Mouse (Mus musculus): Measurements from ENCODE around the gene Borcs5. TPM values are rescaled to one million over a fixed set of nuclear protein-coding genes. Genes with fewer than 3 reads are reported as not detected.

The Borcs5 gene
- total RNA-seq, 2 experiments from 2014 or later: 0.45 to 3.8 TPM

DNA sequence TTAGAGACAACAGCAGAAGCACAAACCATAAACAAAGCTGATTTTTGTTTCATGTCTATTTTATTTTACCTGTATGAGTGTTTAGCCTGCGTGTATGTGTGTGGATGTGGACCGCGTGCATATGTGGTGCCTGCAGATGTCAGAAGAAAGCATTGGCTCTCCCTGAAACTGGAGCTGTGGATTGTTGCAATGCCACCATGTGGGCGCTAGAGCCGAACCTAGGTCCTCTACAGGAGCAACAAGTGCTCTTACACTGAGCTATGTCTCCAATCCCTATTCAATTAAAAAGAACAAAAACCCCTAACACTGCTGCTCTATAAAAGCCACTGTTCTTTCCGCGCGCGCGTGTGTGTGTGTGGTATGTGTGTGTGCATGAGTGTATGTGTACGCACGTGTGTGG lies 13.9 kb upstream of the Borcs5 start:
- no peak for ATAC-seq (replicated peaks; ENCODE audit: low FRiP score, poor library complexity, severe bottlenecking)

DNA sequence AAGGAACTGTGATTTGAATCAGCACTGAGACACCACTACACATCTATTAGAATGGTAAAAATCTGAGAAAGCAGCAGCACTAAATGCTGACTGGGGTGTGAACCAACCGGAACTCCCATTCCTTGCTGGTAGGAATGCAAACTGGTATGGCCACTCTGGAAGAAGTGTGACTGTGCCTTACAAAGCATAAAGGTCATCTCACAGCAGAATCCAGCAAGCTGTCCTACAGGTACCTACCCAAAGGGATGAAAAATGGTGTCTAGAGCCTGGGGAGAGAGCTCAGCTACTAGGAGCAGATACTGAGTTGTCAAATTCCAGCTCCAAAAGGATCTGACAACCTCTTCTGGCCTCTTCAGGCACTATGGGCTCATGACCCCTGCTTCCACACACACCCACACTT lies 12.7 kb upstream of the Borcs5 start:
- ATAC-seq (replicated peaks; ENCODE audit: low FRiP score, poor library complexity, severe bottlenecking): no peak

DNA sequence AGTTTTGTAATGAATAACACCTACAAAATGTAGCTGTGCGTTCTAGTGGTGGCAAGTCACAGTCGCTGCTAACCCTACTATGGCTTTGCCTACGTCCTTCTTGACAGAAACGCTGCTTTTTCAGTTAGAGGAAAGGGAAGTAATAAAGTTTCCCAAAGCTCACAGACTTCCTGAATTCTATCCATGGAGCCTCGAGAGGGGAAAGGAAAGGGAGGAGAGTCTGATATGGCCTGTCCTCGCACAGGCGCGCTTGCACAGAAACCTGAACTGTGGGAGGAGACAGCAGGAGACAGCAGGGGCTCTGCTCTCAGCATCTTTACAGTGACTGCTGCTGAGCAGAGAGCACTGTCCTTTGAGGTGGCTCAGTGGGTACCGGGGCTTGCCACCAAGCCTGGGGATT lies 8.9 kb upstream of the Borcs5 start:
- ATAC-seq (replicated peaks; ENCODE audit: low FRiP score, poor library complexity, severe bottlenecking): no peak

DNA sequence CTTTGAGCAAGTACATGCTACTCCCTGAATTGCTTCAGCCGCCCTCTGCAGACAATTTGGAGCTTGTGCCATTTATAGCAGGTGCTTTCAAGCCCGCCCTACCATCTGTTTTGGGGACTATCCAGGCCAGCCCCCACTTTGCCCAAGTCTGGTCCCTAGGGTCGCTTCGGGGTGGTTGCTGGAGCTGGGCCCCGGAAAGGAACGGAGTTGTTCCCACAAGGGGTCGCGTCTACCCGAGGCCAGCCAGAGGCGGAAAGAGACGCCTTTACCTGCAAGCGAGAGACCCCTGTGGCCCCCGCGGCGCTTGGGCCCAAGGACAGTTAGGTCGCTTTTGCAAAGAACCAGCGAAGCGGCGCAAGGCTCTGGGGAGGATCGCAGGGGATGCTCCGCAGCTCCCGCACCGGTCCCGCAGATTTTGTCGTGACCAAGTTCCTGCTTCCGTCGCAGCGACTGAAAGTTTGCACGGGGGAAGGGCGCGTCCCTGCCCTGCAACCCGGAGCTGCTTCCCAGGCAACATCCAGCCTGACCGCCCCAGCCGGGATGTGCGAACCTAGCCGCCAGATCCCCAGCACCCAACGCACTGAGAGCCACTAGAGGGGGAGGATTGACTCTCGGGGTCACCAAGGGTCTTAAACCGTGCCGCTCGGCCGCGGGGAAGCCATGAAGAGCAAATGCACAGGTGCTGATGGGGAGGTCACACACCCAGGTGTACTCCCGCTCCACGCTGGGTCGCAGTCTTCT lies 7.2 kb upstream of the Borcs5 start, which contains the start of gene Mansc1:
Mansc1 (minus strand) TSS at position 542 of the 741 bp plus-strand sequence.
- peak; percentile 34; the same call in 1 of the 2 replicates for ATAC-seq (replicated peaks; ENCODE audit: low FRiP score, poor library complexity, severe bottlenecking)

DNA sequence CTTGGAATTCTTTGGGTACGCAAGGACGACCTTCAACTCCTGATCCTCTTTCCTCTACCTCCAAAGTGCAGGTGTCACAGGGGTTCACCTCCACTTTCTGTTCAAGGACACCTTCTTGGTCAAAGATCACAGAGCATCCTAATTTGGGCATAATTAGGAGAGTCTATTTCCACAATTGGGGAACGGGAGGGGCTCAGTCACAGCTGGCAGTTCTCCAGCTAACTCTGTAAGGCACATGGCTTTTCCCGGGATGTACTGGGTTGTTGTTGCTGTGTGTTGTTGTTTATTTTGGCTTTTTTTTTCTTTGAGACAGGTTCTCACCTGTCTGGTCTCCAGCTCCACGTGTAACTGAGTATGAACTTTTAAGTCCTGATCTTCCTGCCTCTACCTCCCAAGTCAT lies 6.6 kb upstream of the Borcs5 start:
- no peak for ATAC-seq (replicated peaks; ENCODE audit: low FRiP score, poor library complexity, severe bottlenecking)

DNA sequence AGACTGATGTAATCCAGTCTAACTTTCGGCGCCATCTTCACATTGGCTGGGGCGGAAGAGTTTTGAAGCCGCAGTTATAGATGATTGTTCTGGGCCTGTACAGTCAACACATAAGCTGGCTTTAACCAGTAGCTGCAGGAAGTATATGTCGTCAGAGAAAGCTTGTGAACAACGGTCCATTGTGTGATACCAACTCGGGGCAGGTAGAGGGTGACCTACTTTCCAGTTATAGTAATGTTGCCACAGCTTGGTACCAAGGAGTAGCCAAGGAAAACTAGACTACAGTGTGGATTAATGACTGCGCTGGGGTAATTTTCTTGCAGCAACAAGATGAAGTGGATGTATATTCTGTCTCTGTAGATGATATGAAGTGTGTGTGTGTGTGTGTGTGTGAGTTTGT lies 5.8 kb upstream of the Borcs5 start:
- ATAC-seq (replicated peaks; ENCODE audit: low FRiP score, poor library complexity, severe bottlenecking): no peak

DNA sequence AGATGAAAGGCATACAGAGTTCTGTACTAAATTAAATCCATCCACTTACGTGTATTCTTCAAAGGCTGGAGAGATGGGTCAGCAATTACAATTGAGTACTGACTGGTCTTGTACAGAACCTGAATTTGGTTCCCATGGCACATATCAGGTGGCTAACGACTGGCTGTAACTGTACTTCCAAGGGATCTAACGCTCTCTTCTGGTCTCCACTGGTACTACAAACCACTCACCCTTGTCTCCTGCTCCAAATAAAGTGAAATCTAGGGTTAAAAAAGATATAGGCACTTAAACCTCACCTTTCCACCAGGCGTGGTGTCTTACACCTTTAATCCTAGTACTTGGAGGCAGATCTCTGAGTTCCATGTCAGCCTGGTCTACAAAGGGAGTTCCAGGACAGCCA lies 2.8 kb upstream of the Borcs5 start:
- no peak for ATAC-seq (replicated peaks; ENCODE audit: low FRiP score, poor library complexity, severe bottlenecking)

DNA sequence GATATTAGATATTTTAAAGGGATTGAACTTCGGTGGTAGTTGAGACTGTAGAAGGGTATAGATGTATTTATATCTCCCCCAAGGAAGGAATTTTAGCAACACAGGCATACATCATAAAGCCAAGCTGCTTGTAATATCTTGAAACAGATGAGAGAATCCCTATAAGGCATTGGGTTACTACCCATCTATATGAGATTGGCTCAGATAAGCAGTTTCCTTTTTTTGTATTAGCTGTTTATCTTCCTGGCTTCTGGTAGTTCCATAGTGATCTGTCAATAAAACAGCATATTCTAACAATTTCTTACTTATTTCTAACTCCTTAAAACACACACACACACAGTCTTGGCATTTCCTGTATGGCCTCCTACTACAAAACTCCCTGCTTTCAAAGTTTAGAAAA lies 590 bp downstream of the Borcs5 start:
- no peak for ATAC-seq (replicated peaks; ENCODE audit: low FRiP score, poor library complexity, severe bottlenecking)

DNA sequence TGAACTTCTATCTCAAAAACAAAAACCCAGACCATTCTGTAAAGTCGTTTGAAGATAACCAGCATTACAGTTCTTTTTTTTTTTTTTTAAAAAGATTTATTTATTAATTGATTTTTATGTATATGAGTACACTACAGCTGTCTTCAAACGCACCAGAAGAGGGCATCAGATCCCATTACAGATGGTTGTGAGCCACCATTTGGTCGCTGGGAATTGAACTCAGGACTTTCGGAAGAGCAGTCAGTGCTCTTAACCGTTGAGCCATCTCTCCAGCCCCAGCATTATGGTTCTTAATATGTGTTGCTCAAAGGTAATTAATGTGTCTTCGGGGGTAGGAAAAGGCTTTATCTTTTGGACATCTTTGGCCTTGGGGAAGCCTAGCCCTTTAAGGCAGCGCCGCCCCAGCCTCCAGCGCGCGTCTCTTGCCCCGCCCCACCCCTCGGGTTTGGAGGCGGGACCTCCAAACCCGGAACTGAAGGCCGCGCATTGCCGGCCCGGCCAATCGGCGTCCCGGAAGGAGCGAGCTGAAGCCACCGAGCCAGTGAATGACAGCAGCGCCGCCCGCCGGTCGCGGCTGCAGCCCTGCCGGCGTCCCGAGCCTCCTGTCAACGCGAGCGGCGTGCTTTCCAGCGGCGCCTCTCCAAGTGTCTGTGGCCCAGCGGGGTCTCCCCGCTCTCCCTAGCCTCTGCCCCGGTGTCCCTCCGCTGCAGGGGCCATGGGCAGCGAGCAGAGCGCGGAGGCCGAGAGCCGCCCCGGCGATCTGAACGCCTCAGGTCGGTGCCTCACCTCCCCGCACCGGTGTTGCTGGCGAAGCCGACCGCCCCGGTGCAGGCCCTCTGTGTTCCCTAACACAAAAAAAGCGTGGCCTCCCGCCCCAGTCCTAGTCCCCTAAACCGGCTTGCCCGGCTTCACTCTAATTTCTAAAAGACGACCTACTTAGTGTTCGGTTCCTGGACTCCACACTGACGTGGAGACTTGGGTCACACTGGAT lies 1.5 kb downstream of the Borcs5 start:
- peak; percentile 99 for ATAC-seq (replicated peaks; ENCODE audit: low FRiP score, poor library complexity, severe bottlenecking)

DNA sequence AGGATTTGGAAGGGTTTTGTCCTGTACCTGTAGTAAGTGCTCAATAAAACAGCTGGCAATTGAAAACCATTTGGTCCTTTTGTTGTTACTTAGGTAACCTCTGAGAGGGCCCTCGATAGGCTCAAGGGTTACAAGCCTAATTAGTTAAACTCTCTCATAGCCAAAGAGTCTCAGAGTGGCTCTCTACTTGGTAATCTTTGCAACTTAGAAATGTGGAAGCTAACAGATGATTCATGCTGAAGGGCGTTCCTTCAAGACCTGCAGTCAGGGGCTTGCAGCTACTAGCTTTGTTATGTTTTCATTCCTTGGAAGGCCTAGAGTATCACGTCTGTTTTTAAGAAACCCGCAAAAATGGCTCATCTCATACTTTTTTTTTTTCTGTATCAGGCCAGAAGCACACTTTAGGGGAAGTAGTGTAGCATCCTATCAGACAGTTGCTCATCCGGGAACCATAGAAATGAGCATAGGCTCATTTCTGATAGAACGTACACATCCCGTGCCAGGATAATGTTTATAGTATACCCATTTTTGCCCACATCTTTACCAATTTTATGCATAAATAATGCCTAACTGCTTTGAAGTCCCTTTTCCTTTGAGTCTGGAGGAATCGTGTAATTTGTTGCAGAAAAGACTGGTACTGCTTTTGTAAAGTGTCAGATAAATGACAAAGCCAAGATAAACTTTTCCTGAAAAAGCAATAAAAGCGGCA lies 2.6 kb downstream of the Borcs5 start:
- peak; percentile 23; the same call in 1 of the 2 replicates for ATAC-seq (replicated peaks; ENCODE audit: low FRiP score, poor library complexity, severe bottlenecking)

DNA sequence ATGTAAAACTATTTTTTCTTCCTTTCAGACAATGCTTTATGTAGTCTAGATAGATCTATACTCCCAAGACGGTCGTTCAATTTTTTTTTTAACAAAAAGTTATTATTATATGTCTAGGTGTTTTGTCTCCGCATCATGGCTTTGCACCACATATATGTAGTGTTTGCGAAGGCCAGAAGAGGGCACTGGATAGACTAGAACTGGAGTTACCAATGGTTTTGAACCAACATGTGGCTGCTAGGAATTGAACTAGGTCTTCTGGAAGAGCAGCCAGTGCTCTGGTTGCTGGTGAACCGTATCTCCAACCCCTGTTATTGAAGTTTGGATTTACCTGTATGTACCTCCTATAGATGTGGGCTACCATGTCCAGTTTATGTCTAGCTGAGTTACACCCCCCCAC lies 4.0 kb downstream of the Borcs5 start:
- no peak for ATAC-seq (replicated peaks; ENCODE audit: low FRiP score, poor library complexity, severe bottlenecking)

DNA sequence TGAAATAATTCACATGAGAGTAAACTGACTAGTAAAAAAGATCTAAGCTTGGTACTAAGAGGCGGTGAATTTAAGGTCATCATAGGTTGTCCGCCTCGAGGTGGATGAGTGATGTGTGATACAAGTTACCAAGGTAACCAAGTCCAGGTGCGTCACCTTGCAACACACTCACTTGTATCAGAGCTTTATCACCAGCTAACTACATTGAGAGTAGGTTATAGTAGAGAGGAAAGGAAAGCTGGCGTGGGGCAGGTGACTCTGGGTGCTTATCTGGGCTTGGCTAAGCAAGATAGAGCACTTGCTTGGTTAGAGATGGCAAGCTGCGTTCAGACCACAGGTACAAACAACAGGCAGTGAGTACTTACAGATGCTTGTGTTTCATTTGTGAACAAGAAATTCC lies 7.5 kb downstream of the Borcs5 start:
- ATAC-seq (replicated peaks; ENCODE audit: low FRiP score, poor library complexity, severe bottlenecking): no peak

DNA sequence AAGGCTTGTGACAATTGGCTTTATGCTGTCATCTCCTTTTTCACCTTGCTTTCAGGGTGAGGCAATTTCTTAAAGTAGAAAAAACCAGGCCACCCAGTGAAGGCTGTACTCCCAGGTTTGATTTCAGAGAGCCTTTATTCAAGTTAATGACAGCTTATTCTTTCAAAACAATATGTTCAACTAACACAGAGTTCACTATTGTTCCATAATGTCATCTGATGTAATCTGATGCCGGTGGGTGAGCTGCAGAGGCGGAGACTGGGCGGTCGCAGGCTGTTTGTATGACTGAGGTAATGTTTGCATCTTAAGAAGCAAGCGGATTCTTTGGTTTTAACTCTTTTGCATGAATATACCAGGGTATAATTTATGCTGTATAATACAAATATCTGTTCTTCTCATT lies 8.3 kb downstream of the Borcs5 start:
- ATAC-seq (replicated peaks; ENCODE audit: low FRiP score, poor library complexity, severe bottlenecking): no peak

DNA sequence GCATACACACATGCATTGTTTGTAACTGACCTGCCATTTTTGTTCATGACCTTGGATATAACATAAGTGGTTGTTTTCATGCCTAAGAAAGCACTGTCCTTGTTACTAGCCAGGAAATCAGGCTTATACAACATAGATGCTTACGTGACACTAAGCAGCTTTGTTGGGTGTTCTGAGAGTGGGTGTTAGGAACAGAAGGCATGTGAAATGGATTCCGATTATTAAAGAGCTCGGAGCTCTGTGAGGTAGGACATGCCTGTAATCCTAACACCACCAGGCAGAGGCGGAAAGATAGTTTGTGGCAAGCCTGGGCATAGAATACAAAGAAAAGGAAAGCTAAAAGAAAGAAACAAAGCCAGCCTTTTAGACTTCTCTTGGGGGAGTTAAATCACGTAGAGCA lies 9.0 kb downstream of the Borcs5 start:
- ATAC-seq (replicated peaks; ENCODE audit: low FRiP score, poor library complexity, severe bottlenecking): no peak

DNA sequence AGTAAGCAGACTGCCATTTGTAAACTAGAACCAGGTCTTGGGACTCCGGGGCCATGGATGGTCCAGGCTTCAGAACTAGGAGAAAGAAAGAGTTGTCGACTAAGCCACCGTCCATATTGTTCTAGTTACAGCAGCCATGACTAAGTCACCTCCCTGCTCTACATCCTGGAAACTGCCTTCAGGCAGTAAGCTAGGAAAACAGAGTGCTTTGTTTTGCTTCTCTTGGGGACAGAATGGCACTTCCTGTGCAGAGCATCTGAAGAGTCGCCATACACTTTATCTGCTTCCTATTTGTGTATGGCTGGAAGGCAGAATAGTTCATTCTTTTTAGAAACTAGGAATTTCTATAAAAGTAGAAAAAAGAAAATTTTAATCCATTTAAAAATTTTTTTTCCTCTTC lies 17.2 kb downstream of the Borcs5 start:
- no peak for ATAC-seq (replicated peaks; ENCODE audit: low FRiP score, poor library complexity, severe bottlenecking)

DNA sequence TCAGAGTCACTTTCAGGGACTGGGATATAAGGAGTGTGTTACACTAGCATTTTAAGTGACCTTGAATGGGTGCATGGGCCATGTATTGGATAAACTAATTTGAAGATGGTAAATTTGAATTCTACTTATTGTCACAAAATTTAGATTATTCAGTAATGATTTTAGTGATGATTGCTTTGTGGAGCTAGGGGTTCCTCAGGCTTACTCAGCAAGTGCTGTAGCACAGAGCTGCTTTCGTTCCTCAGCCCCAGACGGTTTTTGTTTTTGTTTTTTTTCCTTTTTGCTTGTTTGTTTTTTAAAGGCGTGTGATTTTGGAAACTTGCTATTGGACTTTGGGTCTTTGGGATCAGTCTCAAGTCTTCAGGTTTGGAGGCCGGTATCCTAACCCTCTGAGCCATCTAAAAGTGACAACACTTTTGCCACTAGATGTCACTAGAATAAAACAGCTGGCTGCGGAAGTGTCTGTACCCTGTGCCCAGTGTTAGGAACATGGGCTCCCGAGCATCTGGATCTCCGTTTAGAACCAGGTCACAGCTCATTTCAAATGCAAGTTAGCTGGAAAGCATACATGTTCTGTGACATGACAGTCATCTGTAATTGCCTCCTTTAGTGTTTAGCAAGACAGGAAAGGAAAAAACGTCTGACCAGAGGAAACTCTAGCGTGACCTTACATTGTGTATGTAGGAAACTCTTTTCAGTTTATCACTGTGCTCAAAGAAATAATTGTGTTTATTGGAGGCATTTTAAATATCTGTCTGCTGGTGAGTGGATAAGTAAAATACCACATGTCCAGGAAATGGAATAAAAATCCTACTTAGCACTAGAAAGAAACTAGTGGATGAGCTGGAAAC lies 20.0 kb downstream of the Borcs5 start:
- peak; percentile 73; the same call in 1 of the 2 replicates for ATAC-seq (replicated peaks; ENCODE audit: low FRiP score, poor library complexity, severe bottlenecking)

DNA sequence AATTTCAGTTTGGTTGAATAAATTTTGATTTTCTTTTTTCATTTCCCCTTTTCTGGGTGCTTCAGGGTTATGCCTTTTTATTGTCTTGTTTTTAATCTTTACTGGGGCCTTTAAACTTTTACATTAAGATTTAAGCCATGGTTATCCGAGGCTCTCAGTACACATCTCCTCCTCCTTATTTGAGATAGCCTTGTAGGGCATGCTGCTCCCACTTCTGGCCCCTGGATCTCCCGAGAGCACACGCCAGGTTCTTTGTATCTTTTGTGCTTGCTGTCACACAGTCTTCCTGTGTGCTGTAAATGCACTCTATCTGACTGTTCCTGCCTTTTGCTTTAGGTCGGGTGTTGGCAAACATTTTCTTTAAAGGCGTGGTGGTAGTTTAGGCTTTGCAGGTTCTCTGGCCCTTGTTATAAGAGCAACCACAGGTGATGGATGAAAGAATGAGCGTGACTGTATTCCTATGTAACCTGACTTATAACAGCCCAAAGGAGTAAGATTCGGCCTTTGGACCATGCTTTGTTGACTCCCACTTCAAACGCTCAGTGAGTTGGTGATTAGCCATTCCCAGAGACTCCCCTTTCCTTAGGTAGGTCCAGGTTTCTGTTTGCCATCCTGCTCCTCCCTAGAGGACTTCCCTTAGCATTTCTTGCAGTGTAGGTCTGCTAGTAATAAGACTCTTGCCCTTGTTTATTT lies 21.6 kb downstream of the Borcs5 start:
- ATAC-seq (replicated peaks; ENCODE audit: low FRiP score, poor library complexity, severe bottlenecking): no peak

DNA sequence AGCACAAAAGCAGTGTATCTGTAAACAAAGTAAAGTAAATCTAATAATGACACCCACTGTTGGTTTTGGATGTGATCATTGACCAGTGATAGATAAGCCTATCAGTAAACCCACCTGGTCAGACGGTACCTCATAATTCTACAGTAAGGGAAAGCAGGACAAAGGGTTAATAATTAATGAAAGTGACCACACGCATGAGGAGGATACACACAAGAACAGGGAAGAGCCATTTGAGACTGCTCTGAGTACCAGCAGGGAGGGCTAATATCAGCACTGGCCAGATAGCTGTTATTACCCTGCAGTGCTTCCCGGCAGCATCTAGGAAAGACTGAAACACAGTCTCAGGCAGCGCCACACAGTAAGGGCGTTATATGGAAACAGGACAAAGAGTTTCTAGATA lies 25.3 kb downstream of the Borcs5 start:
- no peak for ATAC-seq (replicated peaks; ENCODE audit: low FRiP score, poor library complexity, severe bottlenecking)

DNA sequence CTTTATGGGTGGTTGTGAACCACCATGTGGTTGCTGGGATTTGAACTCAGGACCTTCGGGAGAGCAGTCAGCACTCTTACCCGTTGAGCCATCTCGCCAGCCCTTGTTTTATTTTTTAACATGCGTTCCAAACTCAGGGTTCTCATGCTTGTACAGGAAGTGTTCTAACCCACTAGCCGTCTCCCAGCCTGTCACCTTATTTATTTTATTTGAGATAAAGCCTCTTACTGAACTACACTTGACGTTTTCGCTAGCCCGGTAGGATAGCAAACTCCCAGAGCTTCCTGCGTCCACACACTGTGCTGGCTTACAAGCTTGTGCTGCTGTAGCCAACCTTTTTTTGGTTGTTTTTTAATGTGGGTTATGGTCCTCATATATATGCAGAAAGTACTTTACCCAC lies 26.5 kb downstream of the Borcs5 start:
- ATAC-seq (replicated peaks; ENCODE audit: low FRiP score, poor library complexity, severe bottlenecking): no peak
